Mouse (Mus musculus): Measurements from ENCODE around the gene Cant1.
A peak's percentile ranks its signal among the peaks of the same experiment; 100 is the strongest.
"Not testable (repeated sequence)": the region's sequence is repeated elsewhere in the genome, so short reads cannot be mapped to it uniquely, and the experiment has no call there.

Gene Cant1

DNA sequence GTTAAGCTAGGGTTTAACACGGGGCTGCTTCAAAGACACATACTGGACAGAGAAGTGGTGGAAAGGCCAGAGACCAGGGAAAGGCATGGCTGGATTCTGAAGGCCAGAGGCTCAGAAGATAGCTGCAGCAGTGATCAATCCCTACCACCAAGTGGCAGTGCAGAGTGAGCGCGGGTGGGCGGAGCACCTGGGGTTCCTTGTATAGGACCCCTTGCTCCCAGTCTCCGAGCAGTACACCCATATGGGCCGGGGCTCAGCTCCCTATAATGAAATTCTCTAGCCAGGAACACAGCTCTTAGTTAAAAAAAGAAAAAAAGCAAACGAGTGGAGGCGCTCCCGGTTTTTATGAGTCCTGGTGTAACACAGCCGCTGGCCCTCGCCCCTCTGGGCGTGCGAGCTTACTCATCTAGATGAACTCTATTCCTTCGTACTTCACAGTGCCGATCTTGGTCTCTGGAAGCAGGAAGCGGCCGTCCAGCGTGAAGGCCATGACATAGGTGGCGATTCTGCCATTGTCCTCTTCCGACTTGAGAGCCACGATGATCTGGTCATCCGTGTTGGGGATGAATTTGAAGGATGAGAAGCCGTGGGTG lies 11.5 kb downstream of the Cant1 start:
- no peak for DNase-seq (ENCODE audit: low spot score)

- no peak for DNase-seq (ENCODE audit: low spot score)
Measured at GRCm38 (mm10) chr11:118406521-118406920, 12.4 kb downstream of the Cant1 start.

- no peak for DNase-seq (ENCODE audit: low spot score)
Measured at GRCm38 (mm10) chr11:118405311-118405710, 13.6 kb downstream of the Cant1 start.

DNA sequence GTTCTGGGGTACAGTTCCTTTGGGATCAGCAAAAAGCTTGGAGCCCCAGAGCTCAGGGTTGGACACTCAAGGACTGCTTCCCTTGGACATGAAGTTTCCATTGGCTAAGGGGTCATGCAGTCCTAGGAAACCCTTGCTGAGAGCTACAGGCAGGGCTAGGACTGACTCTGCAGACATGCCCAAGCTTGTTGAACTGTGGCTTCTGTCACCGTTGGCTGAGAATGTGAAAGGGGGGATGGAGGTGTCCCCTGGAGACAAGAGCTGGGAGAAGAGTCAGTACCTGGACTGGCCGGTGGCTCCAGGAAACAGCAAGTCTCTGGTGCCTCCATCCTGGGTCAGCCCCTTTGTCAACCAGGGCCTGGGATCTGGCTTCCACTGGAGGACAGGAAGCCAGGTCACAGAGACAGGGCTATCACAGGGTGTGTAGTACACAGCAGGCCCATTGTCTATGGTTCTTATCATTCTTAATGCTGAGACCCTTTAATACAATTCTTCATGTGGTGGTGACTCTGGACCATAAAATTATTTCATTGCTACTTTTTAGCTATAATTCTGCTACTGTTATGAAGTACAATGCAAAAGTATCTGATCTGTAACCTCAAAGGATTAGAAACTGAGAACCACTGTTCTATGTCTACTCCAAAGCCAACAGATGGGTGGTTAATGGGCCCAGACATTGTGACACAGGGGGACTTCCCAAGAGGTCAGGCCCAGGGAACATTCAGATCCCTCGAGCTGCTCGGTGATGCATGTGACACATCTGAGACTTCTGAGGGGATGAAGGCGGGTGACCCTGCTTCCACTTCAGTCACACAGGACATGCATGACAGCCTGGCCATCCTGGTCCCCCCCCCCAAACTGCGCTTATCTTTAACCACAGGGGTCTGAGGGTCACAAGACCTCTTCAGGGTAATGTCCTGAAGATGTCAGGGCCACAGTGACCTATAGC lies 14.7 kb downstream of the Cant1 start:
- DNase-seq (ENCODE audit: low spot score) = no peak

DNA sequence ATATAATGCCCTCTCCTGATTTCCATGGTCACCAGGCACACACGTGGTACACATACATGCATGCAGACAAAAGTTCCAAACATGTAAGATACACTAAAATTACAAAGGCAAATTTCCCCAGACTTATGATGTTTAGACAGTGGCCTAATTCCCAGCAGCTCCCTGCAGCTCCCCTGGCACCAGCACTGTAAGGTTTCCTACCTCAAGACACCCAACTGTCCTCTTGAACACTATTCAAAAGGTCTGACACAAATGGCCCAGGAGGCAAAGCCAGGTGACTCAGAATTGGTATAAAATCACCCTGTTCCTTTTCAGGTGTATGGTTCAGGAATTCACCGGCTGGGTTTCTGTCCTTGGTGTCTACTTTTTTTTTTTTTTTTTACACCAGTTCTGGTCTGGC lies 15.7 kb downstream of the Cant1 start:
- DNase-seq (ENCODE audit: low spot score) = no peak

- DNase-seq (ENCODE audit: low spot score) = peak; percentile 13
Measured at GRCm38 (mm10) chr11:118401760-118402280, 17.1 kb downstream of the Cant1 start, which contains the start of gene Lgals3bp. Gene Lgals3bp (minus strand): TSS chr11:118402092.

DNA sequence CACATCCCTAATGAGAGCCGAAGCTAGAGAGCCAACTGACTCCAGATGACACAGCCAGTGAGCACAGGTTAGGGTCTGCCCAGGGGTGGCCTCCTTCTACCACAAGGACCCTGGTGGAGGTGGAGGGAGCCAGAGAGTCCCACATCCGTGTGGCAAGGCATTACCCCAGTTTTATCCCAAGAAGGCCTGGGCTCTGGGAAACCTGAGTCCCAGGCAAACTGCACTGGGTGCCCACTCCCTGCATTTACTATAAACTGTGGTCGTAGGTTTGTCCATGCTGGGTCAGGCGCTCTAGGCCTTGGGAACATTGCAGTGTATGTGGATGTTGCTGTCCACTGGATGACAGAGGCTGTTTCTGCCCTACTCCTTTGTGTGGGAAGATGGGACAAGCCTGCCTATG lies 17.7 kb downstream of the Cant1 start:
- no peak for DNase-seq (ENCODE audit: low spot score)

- DNase-seq (ENCODE audit: low spot score) = no peak
Measured at GRCm38 (mm10) chr11:118400566-118400936, 18.3 kb downstream of the Cant1 start.

DNA sequence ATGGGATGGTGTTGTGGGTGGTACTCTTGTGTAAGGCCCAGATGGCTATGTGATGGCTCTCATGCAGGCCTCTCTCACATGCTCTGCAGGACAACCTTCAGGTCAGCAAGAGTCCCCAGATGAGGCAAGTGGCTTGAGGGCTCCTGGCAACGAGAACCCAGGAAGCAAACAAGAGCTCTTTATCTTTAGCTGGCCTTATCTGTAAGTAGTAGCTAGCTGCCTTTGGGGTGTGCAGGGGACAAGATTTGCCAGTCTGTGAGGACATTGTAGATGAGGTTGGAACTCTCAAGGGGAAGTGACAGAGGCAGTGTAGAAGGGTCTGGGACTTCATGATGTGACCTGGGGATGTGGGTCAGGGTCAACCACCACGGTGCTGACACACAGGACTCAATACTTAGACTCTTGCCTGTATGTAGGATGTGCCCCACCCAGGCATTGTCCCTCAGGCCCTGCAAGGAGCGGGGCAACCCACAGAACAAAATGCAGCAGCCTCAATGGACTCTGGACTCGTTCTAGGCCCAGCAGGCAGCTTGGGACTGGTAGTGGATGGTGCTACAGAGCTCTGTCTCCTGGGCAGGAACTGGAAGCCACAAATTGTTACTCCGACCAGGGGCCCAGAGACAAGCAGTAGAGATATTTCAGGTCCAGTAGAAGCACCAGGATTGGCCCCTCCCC lies 18.9 kb downstream of the Cant1 start:
- no peak for DNase-seq (ENCODE audit: low spot score)

DNA sequence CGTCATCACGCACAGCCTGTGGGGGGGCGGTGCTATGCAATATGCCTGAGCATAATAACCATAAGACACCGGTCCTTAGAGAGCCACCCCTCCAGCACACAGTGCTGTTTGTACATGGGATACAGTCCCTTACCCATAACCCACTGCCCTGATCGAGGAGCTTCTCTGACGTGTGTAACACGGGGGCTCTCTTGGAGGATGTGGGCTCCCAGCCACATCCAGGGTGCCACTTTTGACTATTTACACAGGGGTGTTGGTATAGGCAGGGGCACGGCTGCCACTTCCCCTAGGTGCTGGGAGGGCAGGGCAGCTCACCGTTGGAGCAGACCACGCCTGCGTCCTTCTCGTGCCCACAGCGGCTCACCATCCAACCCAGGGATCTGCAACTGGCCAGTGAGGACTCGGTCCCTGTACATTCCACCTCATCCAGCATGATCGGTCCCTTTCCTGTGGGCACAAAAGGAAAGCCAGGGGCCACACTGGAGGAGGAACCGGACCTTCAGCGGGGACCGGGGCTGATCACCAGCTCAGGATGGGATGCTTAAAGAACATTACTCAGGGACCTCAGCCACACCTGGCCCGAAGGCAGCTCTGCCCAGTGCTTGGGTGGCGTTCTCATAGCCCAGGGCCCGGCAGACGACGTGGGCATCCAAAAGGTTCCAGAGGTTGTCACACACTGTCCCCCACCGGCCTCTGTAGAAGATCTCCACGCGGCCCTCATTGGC lies 20.9 kb downstream of the Cant1 start:
- DNase-seq (ENCODE audit: low spot score) = no peak

- no peak for DNase-seq (ENCODE audit: low spot score)
Measured at GRCm38 (mm10) chr11:118394538-118394937, 24.3 kb downstream of the Cant1 start.

DNA sequence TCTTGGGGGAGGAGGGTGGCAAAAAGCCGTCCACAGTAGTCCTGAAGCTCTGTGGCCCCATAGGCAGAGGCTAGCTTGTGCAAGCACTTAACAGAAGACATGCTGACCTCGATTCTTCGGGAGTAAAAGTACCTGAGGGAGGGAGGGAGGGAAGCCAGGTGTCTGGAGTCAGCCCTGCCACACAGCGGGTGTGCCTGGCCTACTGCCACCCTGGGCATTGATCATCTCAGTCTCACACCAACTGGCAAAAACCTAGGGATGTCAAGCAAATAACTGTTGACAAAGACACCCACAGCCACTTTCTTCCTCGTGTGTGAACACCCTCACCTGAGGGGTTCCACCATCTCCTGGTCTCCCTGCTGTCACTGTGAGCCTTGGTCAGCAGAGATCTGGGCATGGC lies 24.9 kb downstream of the Cant1 start:
- no peak for DNase-seq (ENCODE audit: low spot score)

- not testable (repeated sequence) for DNase-seq (ENCODE audit: low spot score)
Measured at GRCm38 (mm10) chr11:118387816-118388215, 31.1 kb downstream of the Cant1 start.

GRCm38 (mm10) chr11:118379251-118380009 lies 39.5 kb downstream of the Cant1 start:
- peak; percentile 84 for DNase-seq (ENCODE audit: low spot score)

GRCm38 (mm10) chr11:118378656-118379055 lies 40.2 kb downstream of the Cant1 start:
- no peak for DNase-seq (ENCODE audit: low spot score)

DNA sequence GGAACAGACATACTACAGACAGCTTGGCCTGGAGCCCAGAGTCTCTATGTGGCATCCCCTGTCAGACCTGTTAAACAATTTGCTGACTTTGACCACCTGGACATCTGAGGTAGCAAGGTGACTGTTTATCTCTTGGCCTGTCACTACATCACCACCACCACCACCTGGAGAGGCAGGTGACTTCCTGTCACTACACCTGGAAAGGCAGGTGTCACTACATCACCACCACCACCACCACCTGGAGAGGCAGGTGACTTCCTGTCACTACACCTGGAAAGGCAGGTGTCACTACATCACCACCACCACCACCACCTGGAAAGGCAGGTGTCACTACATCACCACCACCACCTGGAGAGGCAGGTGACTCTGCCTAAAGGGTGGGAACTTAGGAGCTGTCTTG lies 42.6 kb downstream of the Cant1 start:
- DNase-seq (ENCODE audit: low spot score) = not testable (repeated sequence)

- no peak for DNase-seq (ENCODE audit: low spot score)
Measured at GRCm38 (mm10) chr11:118375881-118376280, 43.0 kb downstream of the Cant1 start.

GRCm38 (mm10) chr11:118375461-118375860 lies 43.4 kb downstream of the Cant1 start:
- no peak for DNase-seq (ENCODE audit: low spot score)

DNA sequence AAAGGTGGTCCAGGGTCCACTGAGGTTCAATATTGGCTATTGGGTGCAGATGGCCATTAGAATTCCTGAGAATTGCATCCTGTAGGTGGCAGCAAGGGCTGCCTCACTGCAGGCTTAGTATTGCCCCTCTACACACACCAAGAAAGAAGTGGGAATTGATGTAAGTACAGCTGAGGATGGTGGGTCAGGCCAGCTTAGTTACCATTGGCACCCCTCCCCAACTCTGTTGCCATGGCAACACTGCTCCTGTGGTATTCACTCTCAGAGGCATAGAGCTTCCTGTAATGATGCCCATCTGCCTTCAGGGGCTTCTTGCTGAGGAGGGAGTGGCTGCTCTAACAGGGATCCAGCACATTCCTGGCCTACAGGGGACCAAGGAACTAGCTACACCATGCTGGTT lies 43.9 kb downstream of the Cant1 start:
- peak; percentile 32 for DNase-seq (ENCODE audit: low spot score)

GRCm38 (mm10) chr11:118374506-118374905 lies 44.4 kb downstream of the Cant1 start:
- DNase-seq (ENCODE audit: low spot score) = no peak

- no peak for DNase-seq (ENCODE audit: low spot score)
Measured at GRCm38 (mm10) chr11:118372641-118373040, 46.2 kb downstream of the Cant1 start.
